Mouse (Mus musculus): ENCODE measurements around the gene Gm11214.

The Gm11214 gene
- long read RNA-seq, experiment 1: 0 reads
- long read RNA-seq, experiment 2: 0 reads

DNA sequence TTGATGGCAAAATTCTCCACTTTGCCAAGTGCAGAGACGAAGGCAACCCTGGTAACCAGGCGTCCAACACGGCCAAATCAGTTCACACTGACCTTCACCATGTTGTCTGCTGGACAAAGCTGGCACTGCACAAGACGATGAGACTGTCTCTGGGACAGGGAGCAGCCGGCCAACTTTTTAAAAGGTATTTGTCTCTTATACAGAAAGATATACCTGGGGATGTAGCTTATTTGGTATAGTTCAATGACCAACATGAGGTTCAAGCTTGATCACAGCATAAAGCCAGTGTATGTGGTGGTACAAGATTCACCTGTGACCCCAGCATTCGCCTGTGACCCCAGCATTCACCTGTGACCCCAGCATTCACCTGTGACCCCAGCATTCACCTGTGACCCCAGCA is at the start of gene Gm11214:
Gm11214 (minus strand) TSS at position 101 of the 400 bp plus-strand sequence.
- intact Hi-C loops (cut with DNase I): loop anchor here (2.0 kb wide), 1 partner anchor 26 kb away; no protein-coding TSS in a partner anchor

DNA sequence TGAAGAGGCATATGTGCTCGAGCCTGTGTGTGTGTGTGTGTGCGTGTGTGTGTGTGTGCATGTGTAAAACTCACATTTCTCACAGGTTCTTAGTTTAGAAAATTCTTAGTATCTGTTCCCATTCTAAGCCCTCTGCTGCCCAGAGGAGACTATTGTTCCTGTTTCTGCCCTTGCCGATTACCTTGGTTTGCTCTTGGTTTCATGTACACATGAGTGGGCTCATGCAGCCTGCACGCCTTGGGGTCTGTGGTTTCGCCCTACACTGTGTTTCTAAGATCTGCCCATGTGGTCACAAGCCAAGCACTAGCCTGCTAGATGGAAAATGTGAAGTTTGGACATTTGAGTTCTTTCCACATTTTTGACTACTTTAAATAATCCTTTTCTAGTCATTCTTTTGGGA is 48.7 kb upstream of the Gm11214 start:
- intact Hi-C loops (cut with DNase I): no loop called here

DNA sequence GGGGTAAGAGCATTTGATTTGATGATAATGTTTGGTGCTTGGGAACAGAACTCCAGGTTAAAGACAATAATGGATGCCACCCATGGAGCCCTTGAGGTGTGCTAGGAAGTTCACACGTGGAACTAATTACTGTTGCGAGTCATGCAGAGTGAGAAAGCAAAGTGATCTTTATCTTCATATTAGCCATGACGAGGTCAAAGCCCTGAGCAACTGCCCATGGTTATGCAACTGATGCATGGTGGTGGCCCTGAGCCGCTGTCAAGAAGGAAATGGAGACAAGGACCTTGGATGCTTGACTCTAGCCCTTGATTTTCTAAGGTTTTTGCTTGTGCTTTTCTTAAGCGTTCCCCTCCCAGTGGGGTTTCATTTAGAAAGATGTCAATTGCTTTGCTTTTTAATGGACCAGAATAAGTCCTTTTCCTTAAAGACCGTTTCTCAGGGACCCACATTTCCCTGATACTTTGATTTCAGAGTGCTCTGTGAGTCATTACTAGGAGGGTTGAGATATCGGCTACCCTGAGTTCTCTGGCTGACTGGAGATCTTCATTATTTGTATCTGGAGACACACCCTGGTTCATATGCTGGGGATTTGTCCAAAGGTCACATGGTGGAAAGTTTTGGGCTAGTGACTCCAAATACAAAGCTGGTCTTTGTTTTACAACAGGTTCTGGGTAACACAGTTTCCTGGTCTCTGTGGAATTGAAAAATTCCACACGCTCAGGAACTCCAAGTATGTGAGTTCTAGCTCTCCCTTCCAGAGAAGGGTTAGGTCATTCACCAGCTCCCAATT is 47.4 kb upstream of the Gm11214 start:
- intact Hi-C loops (cut with DNase I): no loop called here

DNA sequence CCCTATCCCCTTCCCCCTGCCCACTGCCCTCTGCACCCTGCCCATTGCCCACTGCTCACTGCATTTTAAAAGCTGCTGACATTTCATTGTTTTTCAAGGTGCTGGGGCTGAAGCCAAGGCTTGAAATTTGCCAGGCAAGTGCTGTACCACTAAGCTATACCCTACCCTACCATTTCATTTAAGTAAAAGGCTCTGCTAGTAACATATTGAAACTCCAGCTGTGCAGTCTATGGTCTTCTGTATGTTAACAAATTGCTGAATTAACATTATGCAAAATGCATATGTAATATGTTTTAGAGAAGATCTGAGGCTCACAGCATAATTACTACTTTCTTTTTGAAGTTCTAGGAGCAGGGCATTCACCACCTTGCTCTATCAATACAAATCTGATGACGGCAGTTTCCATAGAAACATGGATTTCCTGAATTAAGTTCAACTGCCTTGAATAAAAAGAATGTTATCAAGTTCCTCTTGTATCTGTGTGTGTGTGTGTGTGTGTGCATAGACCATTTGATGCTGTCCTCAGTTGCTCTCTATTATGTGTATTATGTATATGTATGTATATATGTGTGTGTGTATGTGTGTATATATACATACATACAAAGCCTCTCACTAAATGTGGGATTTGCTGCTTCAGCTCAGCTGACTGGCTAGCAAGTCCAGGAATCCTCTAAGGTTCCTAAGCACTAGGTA is 43.2 kb upstream of the Gm11214 start:
- intact Hi-C loops (cut with DNase I): no loop called here

DNA sequence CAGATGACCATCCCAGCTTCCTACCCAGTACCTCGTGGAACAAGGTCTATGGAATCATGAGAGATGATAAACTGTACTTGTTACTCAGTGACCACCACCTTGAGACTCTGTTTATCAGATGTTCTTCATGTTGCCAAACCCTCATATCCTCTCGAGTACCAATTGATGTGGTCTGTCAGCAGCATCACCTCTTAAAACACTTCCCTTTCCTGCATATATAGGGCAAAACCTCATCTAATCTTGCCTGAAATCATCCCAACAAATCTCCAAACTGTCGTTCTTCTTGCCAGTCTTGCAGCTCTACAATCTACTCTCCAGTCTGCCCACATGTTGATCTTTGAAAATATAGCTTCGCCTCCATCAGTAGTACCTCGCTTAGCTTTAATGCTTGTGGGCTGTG is 41.1 kb upstream of the Gm11214 start:
- intact Hi-C loops (cut with DNase I): no loop called here

DNA sequence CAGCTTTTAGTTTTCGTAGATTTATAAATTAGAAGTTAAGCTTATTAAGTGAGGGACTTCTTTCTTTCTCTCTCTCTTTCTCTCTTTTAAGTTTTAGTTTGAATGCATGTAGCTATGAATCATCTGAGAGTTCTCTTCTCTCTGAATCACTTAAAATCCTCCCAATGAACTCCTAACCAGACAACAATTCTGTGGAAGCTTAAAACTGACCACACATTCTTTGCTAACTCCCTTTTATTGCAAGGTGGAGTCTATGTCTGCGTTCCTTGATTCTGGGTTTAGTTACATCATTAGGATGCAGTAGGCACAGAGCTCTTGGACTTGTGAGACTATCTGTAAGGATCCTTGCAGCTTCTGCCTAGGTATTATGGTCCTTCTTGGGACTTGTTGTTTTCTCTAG is 40.5 kb upstream of the Gm11214 start:
- intact Hi-C loops (cut with DNase I): no loop called here

DNA sequence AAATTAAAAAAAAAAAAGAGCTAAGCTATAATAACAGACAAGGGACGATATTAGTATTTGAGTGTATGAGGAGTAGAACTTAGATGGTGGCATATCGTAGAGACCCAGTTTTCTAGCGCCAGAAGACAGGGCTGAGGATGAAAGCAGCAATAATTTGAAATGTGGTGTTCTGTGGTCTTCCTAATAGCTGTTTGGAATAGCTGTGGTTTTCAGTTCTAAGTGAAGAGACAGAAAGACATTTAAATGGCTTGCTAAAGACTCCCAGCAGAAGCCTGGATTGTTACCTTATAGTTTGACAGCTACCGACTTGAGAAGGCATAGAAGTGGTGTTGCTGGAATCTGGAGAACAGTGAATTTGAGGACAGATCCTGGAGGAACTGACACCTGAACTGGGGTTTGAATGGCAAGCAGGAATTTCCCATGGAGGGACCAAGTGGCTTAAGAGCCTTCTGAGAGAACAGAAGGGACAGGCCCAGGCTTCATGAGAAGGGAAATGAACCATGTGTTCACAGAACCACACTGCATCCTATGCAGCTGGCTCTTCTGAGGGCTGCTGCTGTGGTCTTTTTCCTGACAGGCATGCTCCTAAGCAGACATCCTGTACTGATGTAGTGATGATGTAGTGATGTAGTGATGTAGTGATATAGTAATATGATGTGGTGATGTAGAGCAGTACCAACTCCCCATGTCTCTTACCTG is 39.0 kb upstream of the Gm11214 start:
- intact Hi-C loops (cut with DNase I): no loop called here

DNA sequence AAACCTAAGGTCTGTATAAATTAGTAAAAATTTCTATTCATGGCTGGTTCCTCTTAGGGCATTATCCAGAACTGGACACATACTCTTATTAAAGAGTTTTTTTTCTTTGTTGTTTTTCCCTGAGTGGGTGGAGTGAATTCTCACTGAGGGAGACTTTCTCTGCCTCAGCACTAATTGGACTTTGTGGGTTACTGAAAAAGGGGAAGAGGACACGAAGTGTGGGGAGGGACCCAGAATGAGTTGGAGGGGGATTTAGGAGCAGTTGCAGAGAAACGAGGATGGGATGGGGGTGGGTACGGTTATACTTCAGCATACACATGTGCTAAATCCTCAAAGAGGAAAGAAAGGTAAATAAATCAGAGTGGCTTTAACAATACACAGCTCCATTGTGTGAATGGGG is 36.6 kb upstream of the Gm11214 start:
- intact Hi-C loops (cut with DNase I): no loop called here

DNA sequence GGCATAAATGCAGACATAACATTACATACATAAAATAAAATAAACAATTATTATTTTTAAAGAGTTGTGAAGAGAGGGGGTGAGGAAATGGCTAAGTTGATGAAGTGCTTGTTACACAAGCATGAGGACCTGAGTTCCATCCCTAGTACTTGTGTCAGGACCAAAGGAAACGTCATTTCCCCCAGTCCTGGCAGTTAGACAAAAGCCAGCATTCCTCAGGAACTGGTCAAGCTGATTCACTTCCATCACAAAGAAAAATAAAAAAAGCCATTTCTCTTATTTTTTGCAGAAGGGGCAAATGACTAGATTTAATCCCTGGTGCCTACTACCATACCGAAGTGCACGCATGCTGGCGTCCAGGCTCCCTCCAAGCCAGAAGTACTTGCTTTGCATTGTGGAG is 33.7 kb upstream of the Gm11214 start:
- intact Hi-C loops (cut with DNase I): no loop called here

DNA sequence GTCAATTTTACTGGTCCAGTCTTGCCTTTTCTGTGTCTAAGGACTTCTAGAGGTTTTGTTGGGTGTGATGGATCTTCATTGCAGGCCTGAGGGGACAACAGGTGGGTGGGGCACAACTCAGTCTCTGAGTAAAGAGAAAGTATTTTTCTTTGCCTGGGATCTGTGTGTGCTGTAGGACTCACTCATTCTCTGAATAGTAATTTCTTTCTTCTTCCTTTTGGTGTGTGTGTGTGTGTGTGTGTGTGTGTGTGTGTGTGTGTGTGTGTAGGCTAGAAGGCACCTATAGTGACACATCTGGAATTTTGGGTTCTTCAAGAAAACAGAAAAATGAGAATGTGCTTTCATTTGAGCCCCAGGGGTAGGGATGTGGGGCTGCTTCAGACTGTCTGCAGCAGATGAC is 29.2 kb upstream of the Gm11214 start:
- intact Hi-C loops (cut with DNase I): no loop called here

DNA sequence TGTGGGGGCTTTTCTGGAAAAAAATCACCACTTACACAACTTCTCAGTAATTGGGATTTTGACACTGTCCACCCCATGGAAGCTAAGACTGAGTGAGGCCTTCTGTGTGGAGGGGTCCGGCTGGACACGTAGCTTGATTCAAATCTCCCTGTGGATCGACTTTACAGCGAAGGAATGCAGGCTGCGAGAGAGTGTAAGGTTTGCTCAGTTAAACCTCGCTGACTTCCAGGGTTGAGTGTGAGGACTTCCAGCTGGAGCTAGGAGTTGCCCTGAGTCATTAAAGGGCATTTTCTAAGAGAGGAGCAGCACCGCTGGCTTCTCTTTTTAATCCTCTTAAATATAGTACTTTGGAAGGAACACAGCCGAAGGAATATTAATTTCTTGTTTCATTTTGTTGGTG is 24.2 kb upstream of the Gm11214 start:
- intact Hi-C loops (cut with DNase I): loop anchor here (10.0 kb wide), 1 partner anchor 183 kb away; no protein-coding TSS in a partner anchor

DNA sequence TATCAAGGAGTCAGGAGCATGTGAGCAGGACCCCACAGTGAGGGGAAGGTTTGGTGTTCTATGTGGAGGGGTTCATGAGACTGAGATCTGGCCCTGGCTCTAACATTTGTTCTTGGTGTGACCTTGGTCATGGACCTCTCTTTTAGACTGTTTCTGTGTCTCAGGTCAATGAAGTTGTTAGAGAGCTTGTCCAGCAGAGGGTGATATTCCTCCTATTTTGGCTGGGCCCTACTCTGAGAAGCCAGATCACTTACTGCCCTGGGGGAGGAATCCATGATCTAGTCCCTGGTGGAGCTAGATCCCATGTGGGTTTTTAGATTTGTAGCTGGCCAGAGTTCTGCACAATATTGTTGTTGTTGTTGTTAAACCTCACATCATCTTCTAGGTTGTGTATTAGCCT is 23.0 kb upstream of the Gm11214 start:
- intact Hi-C loops (cut with DNase I): loop anchor here (1.0 to 10.0 kb wide), 3 partner anchors 157 to 262 kb away; no protein-coding TSS in a partner anchor

DNA sequence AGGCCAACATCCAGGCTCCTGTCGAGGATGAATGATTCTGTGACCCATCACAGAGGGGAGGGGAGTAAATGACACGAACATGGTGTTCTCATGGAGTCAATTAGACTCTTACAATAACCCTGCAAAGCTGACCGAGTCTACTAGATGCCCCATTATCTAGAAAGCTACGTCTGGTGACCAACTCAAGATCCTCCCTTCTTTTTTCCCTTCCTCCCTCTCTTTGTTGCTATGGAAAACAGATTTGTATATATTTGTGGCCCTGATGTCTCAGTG is 22.0 kb upstream of the Gm11214 start:
- intact Hi-C loops (cut with DNase I): loop anchor here (10.0 kb wide), 1 partner anchor 180 kb away; no protein-coding TSS in a partner anchor

DNA sequence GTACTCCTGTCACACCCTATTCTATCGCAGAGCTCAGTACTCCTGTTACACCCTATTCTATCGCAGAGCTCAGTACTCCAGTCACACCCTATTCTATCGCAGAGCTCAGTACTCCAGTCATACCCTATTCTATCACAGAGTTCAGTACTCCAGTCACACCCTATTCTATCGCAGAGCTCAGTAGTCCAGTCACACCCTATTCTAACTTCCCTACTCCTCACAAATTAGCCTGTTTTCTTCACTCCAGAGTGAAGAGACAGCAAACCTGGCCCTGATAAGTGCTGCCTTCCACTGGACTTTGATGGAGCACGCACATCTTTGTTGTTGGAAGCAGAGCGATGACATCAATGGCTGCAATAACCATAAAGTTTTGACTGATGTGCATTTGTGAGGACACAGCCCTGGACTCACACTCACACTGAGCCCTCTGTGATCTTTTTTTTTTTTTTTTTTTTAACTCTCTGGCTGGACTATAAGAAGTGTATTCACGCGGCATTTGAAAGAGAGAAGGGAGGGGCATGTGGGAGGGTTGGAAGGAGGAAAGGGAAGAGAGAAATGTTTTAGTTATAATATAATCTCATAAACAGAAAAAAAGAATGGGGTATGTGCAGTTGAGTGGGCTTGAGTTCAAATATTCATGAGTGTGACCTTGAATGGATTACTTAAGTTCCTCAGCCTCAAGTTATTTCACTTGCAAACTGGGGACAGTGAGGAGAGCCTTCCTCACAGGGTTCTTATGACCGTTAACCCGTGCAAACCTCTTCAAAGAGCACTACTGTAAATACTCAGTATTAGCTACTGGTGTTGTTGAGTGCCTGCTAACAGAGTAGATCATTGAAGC is 21.5 kb upstream of the Gm11214 start:
- intact Hi-C loops (cut with DNase I): loop anchor here (10.0 kb wide), 1 partner anchor 180 kb away; no protein-coding TSS in a partner anchor

DNA sequence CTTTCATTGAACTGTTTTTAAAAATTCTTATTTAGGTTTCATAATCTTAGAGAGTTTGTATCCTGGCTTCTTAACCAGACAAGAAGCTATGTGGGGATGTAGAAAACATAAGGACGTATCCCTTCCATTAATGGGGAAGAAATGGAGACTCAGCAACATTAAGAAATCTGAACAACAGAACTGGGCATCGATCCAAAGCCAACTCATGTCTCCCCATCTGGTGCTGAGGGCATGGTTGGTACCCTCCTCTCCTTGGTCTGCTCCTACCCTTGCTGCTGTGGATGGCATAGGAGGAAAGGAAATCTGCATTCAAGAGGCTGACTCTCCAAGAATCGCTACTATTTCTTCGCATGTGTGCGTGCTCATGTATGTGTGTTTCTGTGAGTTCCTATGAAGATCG is 20.5 kb upstream of the Gm11214 start:
- intact Hi-C loops (cut with DNase I): loop anchor here (10.0 kb wide), 1 partner anchor 179 kb away; no protein-coding TSS in a partner anchor

DNA sequence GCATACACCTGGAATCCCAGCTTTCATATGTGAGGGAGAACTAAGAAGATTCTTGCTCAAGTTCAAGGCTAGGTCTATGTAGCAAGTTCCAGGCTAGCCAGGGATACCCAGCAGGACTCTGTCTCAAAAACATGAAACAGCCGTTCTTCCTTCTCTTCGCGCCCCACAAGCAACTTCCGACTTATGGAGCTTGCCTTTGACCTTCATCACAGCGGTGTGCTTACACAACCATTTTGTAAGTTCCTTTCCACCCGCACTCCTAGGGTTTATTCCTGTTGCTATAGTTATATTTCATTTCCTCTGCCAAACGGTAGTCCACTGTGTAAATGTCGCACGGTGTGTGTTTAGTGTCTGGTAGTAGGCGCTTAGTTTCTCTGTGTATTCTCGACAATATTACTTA is 19.9 kb upstream of the Gm11214 start:
- intact Hi-C loops (cut with DNase I): loop anchor here (10.0 kb wide), 1 partner anchor 178 kb away; no protein-coding TSS in a partner anchor

DNA sequence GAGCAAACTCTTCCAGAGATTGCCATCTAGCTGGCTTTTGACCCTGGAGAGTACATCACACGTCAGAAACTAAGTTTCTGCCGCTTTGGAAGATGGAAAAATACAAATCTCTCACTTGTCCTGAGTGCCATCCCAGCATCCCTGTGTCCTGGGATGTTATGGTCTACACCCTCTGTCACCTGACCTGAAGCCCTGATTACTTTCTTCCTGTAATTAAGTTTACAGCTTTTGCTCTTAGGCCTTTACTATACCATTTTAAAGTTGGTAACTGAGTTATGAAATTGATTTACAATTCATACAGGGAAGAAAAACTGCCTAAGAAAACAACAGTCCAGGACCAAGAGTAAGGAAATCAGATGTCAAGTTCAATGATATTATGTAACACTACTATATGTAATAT is 19.3 kb upstream of the Gm11214 start:
- intact Hi-C loops (cut with DNase I): loop anchor here (10.0 kb wide), 1 partner anchor 178 kb away; no protein-coding TSS in a partner anchor

DNA sequence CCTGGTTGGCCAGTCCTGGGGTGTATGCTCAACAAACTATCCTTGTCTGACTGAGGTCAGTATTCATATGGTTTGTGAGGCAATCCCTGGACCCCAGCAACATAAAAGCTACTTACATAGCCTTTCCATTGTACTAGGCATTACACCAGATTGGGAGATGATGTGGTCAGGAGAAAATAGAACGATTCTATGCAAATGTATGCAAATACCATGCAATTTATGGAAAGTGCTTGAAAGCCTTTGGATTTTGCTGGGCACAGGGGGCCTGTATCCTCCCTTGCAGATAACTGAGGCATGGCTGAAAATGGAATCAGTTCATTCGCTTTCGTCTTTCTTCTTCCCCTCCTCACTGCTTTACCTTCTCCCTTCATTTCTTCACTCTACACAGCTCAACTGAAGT is 18.4 kb upstream of the Gm11214 start:
- intact Hi-C loops (cut with DNase I): loop anchor here (10.0 kb wide), 1 partner anchor 177 kb away; no protein-coding TSS in a partner anchor

DNA sequence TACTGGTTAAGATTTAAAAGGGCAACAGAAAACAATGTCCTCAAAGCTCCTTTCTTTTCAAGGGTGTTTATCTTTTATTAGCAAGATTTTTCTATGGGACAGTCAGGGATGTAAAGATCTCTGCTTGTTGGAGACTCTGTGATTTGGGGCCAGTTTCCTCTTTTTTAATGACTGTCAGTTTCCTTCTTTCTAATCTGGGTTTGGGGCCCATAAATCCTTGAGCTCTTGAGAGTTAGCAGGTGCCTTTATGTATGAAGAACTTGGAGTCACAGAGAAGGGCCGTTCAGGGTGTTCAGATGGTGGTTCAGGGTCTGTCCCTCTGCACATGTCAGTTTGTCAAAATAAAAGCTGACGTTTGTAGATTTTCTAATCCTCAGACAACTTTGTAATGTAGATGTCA is 11.9 kb upstream of the Gm11214 start:
- intact Hi-C loops (cut with DNase I): no loop called here

DNA sequence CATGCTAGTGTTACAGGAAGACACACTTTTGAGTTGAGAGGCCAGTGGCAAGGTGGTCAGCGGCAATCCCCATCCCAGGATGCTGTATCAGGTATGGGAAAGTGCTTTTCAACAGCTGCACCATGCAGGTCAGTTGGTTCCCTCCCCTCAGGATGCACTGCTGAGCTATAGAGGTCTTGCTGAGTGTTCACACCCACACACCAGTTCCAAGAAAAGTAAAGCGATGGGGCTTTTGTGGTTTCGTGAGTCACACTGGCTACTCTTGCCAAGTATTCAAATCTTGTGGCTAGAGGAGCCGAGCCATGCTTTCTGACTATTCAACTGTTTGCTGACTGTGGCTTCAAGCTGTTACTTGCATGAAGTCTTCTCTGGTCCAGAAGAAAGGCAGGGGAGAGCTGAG is 5.1 kb upstream of the Gm11214 start:
- intact Hi-C loops (cut with DNase I): no loop called here

DNA sequence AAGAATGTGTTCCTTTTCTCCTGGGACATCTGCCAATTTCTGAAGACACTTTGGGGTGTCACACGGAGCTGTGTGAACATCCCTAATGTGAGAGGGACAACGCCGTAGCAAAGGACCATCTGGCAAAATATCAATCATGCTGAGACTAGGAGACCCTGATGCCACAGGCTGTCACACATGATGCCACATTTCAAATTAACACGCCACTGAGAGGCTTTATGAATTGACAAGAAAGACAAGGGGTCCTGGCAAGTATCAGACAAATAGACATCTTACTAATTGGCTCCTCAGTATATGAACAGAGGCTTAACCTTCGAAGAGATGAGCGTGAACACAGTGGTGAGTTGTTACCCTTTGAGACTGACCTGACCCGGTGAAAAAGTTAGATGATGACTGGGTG is 2.6 kb upstream of the Gm11214 start:
- intact Hi-C loops (cut with DNase I): no loop called here
